Mouse (Mus musculus) liver, adult 2 months (tissue): ENCODE measurements around the gene Hlf.

Experiments used
- CTCF ChIP-seq: fragments of 200-500 bp; IDR thresholded peaks from 2 replicates; pipeline ENCODE4 v1.5.1; 2011; ENCODE audit warnings: low read depth, low read length, control low read depth
- POLR2A ChIP-seq: fragments of 200-500 bp; IDR thresholded peaks from 2 replicates; pipeline ENCODE4 v1.6.1; 2011; ENCODE audit warnings: low read length, control low read depth; ENCODE audit not compliant: insufficient read depth; ENCODE audit errors: extremely low read depth

DNA sequence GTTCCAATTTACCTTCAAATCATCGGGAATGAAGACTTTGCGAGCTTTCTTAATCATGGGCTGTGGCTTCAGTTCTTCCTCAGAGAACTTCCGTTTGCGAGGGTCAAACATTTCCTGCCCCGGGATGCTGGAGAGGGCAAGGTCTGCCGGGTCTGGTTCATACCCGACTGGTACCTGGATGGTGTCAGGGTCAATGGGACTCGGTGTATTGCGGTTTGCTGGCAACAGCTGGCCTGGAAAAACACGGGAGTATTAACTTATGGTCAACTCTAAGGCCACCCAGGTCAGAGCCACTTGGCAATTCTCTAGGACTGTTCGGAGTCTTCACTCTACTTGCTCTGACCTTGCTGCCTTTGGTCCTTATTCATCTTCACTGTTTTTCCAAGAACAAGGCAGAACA, 44.9 kb downstream of the Hlf start:
- TF ChIP-seq CTCF (no peak), POLR2A (no peak)
